Mouse (Mus musculus) brain, embryonic 14.5 days (tissue): ENCODE measurements around the gene Tmem80.

Experiments
- CTCF ChIP-seq: fragments of 200-500 bp; IDR thresholded peaks from 2 replicates; pipeline ENCODE4 v1.5.1; 2012; ENCODE audit warnings: inconsistent platforms, mild to moderate bottlenecking, moderate library complexity, borderline replicate concordance; ENCODE audit not compliant: insufficient read depth, insufficient read length; ENCODE audit errors: extremely low read depth
- POLR2A ChIP-seq: fragments of 200-500 bp; IDR thresholded peaks from 2 replicates; pipeline ENCODE4 v1.6.1; 2012; ENCODE audit warnings: mild to moderate bottlenecking, inconsistent platforms, borderline replicate concordance; ENCODE audit not compliant: poor library complexity, insufficient read depth, insufficient read length, severe bottlenecking; ENCODE audit errors: extremely low read depth

DNA sequence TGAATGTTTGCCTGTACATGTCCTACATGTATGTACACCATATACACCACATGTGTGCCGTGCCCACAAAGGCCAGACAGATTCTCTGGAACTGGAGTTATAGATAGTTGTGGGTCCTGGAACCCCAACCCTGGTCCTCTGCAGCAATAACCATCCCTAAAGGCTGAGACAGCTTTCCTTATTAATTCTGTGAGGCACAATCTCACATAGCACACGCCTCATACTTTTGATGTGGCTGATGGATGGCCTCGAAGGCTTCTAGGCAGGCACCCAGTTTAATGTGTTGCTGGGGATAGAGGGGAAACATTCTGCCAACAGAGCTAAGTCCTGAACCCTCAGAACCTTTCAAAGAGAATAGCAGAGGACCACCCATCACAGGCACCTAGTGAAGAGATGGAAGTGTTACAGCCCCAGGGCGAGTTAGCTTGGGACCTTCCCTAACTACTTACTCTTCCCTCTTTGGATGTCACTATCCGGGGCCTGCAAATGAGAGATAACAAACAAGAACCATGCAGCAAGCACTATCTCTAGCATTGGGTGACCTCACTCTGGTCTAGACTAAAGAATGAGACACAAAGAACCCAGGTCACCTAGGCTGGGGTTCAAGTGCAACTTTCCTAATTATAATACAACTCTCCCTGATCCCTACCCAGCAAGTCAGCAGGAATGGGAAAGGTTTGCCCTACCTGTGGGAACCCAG is 37.0 kb downstream of the Tmem80 start:
- TF ChIP-seq CTCF (no peak), POLR2A (no peak)
